Mouse (Mus musculus) erythroblast, embryonic 14.5 days (primary cell): ENCODE results near the gene Syngr1.

Experiments
- GATA1 ChIP-seq: IDR thresholded peaks from 2 replicates; pipeline ENCODE4 v1.6.1; 2012; ENCODE audit warnings: low read length, inconsistent platforms, mixed read lengths
- TAL1 ChIP-seq: IDR thresholded peaks from 3 replicates; pipeline ENCODE4 v1.6.1; 2012; ENCODE audit warnings: low read length, inconsistent platforms, mixed read lengths

GRCm38 (mm10) chr15:80096406-80096805 lies 5.3 kb downstream of the Syngr1 start:
- TF ChIP-seq GATA1: no peak
- no peak for TF ChIP-seq TAL1
